Mouse (Mus musculus) cerebellum, adult 8-10 months (tissue): Measurements from ENCODE around the gene Slc35d2.
"Not testable (repeated sequence)": the region's sequence is repeated elsewhere in the genome, so short reads cannot be mapped to it uniquely, and the experiment has no call there.

Experiments
- DNase-seq: peaks from one replicate; pipeline ENCODE4 v3.0.0; 2022

The Slc35d2 gene

DNA sequence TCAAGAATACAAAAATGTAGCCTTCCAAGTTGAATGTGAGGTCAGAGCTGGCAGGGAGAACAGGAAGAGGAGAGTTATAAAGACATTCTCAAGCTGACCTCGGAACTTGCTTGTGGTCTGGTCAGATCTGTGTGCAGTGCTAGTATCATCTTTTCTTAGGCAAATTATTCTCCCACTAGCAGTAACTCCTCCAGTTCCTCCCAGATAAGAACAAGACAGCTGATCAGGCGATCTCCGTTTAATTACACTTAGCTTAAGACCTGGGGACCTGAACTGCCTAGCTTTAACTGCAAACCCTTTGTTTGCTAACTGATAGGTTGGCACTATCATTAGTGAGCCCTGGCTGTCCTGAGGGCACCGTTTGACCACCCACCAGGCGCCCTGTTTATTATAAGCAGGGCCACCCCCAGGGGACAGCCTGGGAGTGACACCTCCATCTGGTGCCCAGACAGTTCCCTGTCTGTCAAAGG is 20.8 kb downstream of the Slc35d2 start:
- DNase-seq = no peak

DNA sequence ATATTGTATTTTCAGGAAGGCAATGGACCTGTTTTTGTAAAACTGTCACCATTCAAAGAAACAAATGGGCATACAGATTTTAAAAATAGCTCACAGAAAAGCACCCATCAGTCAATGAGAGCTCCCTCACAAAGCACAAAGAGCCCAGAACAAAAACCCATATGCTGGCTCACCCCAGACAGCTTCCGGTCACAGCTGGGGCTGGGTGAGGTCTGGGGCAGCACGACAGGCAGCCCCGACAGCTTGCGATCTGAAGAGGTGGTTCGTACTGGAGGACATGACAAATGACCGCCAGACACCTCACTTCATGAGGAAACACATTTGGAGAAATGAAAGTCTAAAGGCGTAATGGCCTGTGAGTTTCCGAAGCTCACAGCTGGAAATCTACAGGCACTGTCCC is 21.6 kb downstream of the Slc35d2 start:
- DNase-seq = no peak

DNA sequence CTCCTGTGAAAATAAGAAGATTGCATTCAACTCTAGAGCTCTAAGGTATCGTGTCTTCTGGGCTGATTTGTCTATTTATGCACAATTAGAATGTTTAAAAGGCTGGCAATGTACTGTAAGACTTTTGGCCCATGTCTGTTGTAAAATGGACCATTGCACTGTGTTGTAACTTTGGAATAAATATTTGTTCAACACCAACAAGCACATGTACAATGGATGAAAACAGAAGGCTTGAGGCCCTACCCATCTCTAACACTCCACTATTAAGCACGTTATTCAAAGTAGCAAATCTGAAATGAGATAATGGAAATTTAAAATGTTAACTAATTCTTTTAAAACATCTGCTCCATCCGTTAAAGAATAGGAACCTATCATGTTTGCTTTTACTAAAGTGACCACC is 22.1 kb downstream of the Slc35d2 start:
- DNase-seq = no peak

DNA sequence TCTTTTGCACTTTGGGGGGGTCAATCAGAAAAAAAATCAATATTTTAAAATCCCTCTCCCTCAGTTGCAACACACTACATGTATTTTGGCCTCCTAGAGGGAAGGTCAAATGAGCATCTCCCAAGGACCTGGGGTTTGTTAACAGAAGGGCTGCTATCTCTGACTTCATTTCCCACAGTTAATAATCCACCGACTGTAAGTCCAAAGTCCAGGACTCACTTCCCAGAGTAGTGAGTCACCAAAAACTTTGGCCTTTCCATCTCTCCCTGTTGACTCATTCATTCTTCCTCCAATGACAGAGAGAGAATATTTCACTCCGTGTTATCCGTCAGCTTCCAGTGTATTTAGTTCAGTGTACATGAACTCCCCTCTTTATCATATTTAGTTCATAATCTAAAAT is 23.5 kb downstream of the Slc35d2 start:
- DNase-seq = no peak

DNA sequence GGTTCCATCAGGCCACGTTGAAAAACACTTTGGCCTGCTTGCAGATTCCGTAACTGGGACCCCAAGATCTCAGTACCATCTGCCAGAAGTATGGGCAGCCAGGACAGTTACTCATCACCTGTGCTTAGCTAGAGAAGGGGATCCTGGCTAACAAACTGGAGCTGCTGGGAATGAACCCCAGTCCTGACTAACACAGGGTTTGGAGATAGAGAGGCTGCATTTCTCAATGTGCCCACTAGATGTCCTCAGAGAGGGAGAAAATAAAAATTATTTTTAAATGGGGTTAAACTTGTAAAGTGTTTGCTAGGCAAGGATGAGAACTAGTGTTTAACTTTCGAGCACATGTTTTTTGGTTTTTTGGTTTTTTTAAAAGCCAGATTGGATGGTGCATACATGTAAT is 29.0 kb downstream of the Slc35d2 start:
- DNase-seq = peak; percentile 24

- no peak for DNase-seq
Measured at GRCm38 (mm10) chr13:64098992-64099391, 30.2 kb downstream of the Slc35d2 start.

DNA sequence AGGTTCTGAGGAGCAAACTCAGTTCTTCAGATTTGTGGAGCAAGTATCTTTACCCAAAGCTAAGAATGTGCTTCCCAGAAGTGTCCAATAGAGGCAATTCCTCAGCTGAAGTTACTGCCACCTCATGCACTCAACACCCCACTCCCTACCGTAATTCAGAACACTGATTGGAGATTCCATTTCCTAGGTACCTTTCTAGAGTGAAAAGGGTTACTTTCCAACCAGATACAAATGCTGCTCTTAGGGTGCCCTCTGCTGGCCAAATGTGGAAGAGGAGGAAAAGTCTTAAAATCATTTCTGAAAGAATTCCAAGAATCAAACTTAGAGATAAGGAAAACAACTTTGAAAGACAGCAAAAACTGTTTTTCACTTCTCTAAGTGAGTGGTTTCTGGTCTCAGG is 35.8 kb downstream of the Slc35d2 start:
- peak; percentile 60 for DNase-seq

DNA sequence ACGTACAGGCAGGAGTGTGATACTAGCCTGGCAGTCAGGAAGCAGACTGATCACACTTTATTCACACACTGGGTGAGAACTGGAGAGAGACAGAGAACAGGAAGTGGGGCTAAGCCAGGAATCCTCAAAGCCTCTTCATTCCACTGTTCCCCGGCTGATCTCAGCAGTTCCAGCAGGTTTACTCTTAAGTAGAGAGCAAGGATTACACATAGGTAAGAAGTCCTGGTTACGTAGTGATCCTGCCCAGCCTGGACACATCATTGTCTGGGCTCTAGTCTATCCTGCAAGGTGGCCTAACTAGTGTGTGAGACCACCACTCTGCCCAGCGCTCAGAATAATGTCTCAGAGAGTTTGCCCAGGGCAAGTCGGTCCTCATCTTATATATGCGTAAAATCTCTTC is 36.4 kb downstream of the Slc35d2 start:
- DNase-seq = no peak

GRCm38 (mm10) chr13:64092141-64092540 is 37.0 kb downstream of the Slc35d2 start:
- DNase-seq = no peak

DNA sequence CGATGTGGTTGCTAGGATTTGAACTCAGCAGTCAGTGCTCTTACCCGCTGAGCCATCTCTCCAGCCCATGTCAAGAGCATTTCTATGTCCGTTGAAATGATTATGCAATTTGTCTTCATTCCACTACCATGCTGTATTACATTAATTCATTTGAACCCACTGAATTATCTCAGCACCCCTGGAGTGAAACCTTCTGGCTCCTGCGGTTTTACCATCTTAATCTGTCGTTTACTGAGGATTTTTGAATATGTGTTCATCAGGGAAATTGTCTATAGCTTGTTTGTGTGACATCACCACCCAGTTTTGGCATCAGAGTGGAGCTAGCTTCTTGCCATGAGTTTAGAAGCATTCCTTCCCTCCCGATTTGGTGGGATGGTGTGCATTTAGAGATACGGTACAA is 38.2 kb downstream of the Slc35d2 start:
- DNase-seq = no peak

DNA sequence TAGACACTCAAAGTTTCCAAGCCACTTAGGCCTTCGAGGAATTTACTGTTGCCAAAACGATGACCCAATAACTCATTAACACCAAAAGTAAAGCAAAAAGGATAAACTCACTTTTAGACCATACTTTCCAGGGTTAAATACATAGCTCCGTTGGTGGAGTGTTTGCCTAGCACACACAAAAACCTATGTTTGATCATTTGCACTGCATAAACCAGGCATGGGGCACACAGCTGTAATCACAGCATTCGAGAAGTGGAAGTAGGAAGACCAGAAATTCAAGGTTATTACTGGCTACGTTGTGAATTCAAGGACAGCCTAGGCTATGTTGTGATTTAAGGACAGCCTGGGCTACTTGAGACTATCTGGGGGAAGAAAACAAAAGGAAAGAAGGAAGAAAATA is 38.9 kb downstream of the Slc35d2 start:
- no peak for DNase-seq

GRCm38 (mm10) chr13:64089130-64089529 is 40.0 kb downstream of the Slc35d2 start, which contains the start of gene Hsd17b3:
TSS of gene Hsd17b3 (minus strand) at chr13:64089230.
- DNase-seq = no peak

DNA sequence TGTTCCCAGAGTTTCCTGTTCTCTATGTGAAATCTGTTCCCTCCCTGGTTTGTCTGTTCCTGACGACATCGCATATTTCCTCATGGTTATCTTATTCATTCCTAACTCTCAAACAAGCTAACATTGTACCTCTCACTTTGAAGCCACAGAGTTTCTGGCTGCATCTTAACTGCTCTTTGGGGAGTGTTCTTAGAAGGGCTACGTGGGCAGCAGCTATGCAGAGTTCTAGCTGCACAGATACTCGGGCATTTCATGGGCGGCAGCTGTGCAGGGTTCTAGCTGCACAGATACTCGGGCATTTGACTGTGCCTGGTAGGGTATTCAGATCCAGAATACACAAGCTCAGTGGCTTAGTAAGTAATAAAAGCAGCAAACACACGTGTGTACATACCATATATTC is 41.1 kb downstream of the Slc35d2 start:
- DNase-seq = no peak

- DNase-seq = no peak
Measured at GRCm38 (mm10) chr13:64086036-64086435, 43.1 kb downstream of the Slc35d2 start.

GRCm38 (mm10) chr13:64083331-64083730 is 45.8 kb downstream of the Slc35d2 start:
- DNase-seq = no peak

GRCm38 (mm10) chr13:64081012-64081919 is 47.9 kb downstream of the Slc35d2 start:
- DNase-seq = no peak

GRCm38 (mm10) chr13:64077591-64077990 is 51.6 kb downstream of the Slc35d2 start:
- no peak for DNase-seq

DNA sequence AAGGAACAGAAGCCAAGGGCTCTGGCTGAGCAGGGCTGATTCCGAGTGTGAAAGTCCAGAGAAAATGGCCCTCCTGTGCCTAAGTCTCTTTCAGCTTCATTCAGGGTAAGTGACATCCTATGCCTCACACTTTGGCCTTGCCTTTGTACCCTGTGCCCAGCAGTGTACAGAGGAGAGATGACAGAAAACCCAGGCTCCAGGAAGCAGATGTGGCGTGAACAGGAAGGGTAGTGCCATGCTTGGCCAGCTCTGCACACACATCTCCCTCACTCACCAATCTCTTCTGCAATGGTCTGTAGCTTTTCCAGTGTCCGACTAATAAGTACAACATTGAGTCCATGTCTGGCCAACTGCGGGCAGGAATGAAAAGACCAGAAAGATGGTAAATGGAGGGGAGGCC is 53.1 kb downstream of the Slc35d2 start:
- DNase-seq = no peak

- no peak for DNase-seq
Measured at GRCm38 (mm10) chr13:64066653-64067052, 62.5 kb downstream of the Slc35d2 start.

DNA sequence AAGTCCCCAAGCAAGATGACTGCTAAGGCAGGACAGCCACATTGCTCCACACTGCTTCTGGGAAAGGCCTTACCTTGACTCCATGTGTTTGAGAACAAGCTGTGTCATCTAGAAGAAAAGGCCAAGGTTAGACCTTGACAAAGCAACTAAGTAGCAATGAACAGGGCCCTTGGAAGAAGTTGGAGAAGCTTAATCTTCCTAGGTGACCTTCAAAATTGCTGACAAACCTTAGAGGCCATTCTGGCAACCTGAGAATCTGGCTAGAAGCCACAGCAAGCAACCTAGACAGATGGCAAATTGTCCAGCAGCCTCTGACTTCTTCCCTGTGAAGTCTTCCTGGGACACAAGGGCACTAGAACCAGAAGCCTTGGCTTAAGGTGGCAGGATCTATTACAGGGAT is 64.9 kb downstream of the Slc35d2 start:
- no peak for DNase-seq

DNA sequence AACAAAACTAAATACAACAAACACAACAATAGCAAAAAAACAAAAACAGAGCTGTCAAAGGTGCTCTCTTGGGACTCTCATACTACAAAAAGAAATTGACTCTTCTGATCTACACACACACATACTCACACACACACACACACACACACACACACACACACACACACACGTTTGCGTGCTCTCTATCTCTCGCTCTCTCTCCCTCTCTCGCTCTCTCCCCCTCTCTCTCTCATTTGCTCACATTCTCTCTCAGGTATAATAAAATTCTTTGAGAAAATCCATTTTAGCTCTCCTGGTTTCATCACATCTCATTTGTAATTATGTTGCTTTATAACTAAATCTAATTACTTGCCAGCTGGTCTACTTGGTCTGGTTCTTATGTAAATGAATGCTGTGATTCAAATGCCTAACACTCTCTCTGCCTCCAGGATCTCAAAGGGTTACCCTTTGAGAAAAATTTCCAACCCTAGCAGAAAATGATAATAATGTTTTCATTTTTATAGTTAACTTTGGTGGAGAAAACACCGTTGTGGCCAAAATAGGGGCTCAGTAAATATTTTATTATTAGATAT is 68.1 kb downstream of the Slc35d2 start:
- no peak for DNase-seq

DNA sequence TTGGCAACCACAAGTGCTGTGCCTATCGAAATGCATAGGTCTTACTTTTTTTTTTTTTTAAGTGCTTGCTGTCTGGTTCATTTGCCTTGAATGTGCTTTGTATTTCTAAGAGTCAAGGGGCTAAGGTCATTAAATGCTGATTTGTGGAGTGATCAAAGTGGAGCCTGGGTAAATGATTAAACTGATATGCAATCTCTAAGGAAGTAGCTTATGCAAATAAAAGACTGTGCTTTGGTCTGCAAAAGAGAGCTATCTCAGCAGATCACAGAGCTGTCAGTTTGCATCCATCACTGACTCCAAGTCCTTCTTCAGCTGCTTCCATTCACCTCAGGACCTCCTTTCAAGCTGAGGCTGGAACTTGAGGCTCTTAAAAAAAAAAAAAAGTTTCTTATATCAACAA is 75.2 kb downstream of the Slc35d2 start:
- no peak for DNase-seq

DNA sequence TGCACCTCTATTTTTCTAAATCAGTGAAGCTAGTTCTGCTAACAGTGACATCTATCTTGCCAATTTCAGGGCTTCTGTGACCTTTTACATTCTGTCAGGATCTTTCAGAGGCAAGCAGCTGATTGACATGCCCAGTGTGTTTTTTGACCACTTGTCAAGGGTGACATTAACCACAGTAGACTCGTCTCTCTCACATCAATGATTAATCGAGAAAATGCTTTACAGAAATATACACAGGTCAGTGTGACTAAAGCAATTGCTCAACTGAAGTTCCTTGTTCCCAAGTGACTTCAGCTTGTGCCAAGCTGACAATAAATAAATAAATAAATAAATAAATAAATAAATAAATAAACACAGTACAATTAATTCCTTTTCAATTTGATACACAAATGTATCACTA is 76.9 kb downstream of the Slc35d2 start:
- not testable (repeated sequence) for DNase-seq

GRCm38 (mm10) chr13:64050895-64051294 is 78.3 kb downstream of the Slc35d2 start:
- no peak for DNase-seq
